In genomic region chr13:107766397-107767261, GRCm38 (mm10) we compare ENCODE assay signal across 15 mouse cellular contexts.
DNase-seq lines count a peak whose midpoint lies in the region; ATAC-seq and TF ChIP-seq lines count a peak whose summit lies in the region.
"Had no signal": no experiment of that assay in that cellular context is flagged by ENCODE, and none has a peak within 500 bp of the region (broad histone marks: within the 10 kb centered on the region; RNA-seq: fewer than 3 reads in every experiment).

No protein-coding gene starts in this region.

- peaks cover 11% of the 10 kb centered on the region for H3K36me3 ChIP-seq in forebrain, postnatal 0 days (ENCODE audit: insufficient read depth)
- no peaks in the 10 kb centered on the region; the same call in 1 of the 2 replicates for H3K36me3 ChIP-seq in midbrain, postnatal 0 days (ENCODE audit: insufficient read depth, low read length)

- no peak overlapping the region for H3K9ac ChIP-seq in forebrain, postnatal 0 days
- H3K9ac ChIP-seq in midbrain, postnatal 0 days (replicated peaks; ENCODE audit: low read length, poor library complexity, severe bottlenecking), result no peak overlapping the region

- H3K9me3 ChIP-seq in forebrain, postnatal 0 days (ENCODE audit: low read length), result no peaks in the 10 kb centered on the region
- no peaks in the 10 kb centered on the region for H3K9me3 ChIP-seq in midbrain, postnatal 0 days (ENCODE audit: low read length)
- H3K9me3 ChIP-seq: limb, embryonic 10.5 days had no signal

- H3K4me2 ChIP-seq in forebrain, postnatal 0 days (ENCODE audit: low read depth), result no peak overlapping the region
- no peak overlapping the region for H3K4me2 ChIP-seq in midbrain, postnatal 0 days (ENCODE audit: low read depth, low read length, poor library complexity, severe bottlenecking)

- 0 out of 2 replicates have a peak overlapping the region, but pooled peaks have one; percentile 24 for H3K27ac ChIP-seq in forebrain, postnatal 0 days (ENCODE audit: low read depth, low read length)
- H3K27ac ChIP-seq in midbrain, postnatal 0 days (ENCODE audit: low read depth, low read length), result no peak overlapping the region

- DNase-seq in cerebellum, adult 9-10 months, result peak; percentile 12
- DNase-seq in cerebellum, adult 8-10 months, result no peak
- DNase-seq in left cerebral cortex, adult 9 months (ENCODE audit: low spot score in 2 of 2), result peak; percentile 13
- DNase-seq in left cerebral cortex, adult 11 months (ENCODE audit: low spot score), result no peak
- peak; percentile 79 for DNase-seq in forebrain, postnatal 0 days
- DNase-seq in midbrain, postnatal 0 days (ENCODE audit: low spot score), result peak; percentile 81
- DNase-seq: heart, adult 18-20 months; heart, postnatal 4 days; kidney, postnatal 14 days; lung, adult 18-20 months; thymus, adult 18-20 months had no signal

- H3K4me3 ChIP-seq in forebrain, postnatal 0 days (ENCODE audit: low read depth, low read length), result no peak overlapping the region
- H3K4me3 ChIP-seq in midbrain, postnatal 0 days (ENCODE audit: low read depth, low read length), result no peak overlapping the region
- H3K4me3 ChIP-seq: limb, embryonic 10.5 days had no signal

- no peaks in the 10 kb centered on the region for H3K27me3 ChIP-seq in forebrain, postnatal 0 days (ENCODE audit: insufficient read depth, low read length)
- no peaks in the 10 kb centered on the region for H3K27me3 ChIP-seq in midbrain, postnatal 0 days (ENCODE audit: insufficient read depth, low read length)

- H3K4me1 ChIP-seq in forebrain, postnatal 0 days (ENCODE audit: insufficient read depth), result 0 out of 2 replicates have a peak, but pooled peaks cover 10% of the 10 kb centered on the region
- peaks cover 5% of the 10 kb centered on the region; the same call in 1 of the 2 replicates for H3K4me1 ChIP-seq in midbrain, postnatal 0 days (ENCODE audit: insufficient read depth, low read length)

- 15% methylated on average over 13 of the region's 13 CpGs for WGBS in forebrain, postnatal 0 days
- WGBS in midbrain, postnatal 0 days, result 41% methylated on average over 13 of the region's 13 CpGs

- peak; percentile 86 for ATAC-seq in forebrain, postnatal 0 days
- peak; percentile 14; the same call in 1 of the 2 replicates for ATAC-seq in midbrain, postnatal 0 days (ENCODE audit: low FRiP score)
- no peak for ATAC-seq in granulocyte monocyte progenitor cell, adult 5-6 weeks (replicated peaks; ENCODE audit: poor library complexity, severe bottlenecking)
- no peak for ATAC-seq in monocyte, adult 5-6 weeks (replicated peaks; ENCODE audit: insufficient number of reproducible peaks, low FRiP score, low TSS enrichment, poor library complexity, severe bottlenecking)
- ATAC-seq: activated CD4-positive, CD25-positive, alpha-beta regulatory T cell, adult 4 months had no signal

- no peak for TF ChIP-seq CTCF in forebrain, postnatal 0 days (IDR thresholded peaks at IDR 0.05; ENCODE audit: low read depth)
- no peak for TF ChIP-seq CTCF in midbrain, postnatal 0 days (IDR thresholded peaks at IDR 0.05)

Comparison
In these comparisons a context has a peak if more than half of its experiments do, and no peak if none do; other contexts are left out.
1. DNase-seq: peak in cerebellum, adult 9-10 months (single experiment), left cerebral cortex, adult 9 months (2 of 2), forebrain, postnatal 0 days (single experiment) and midbrain, postnatal 0 days (single experiment); none in cerebellum, adult 8-10 months (single experiment) and left cerebral cortex, adult 11 months (single experiment).
2. ATAC-seq: peak in forebrain, postnatal 0 days (single experiment) and midbrain, postnatal 0 days (single experiment); none in granulocyte monocyte progenitor cell, adult 5-6 weeks (single experiment) and monocyte, adult 5-6 weeks (single experiment).